Comparison of ENCODE assay signal across 8 mouse cellular contexts in the genomic region with DNA sequence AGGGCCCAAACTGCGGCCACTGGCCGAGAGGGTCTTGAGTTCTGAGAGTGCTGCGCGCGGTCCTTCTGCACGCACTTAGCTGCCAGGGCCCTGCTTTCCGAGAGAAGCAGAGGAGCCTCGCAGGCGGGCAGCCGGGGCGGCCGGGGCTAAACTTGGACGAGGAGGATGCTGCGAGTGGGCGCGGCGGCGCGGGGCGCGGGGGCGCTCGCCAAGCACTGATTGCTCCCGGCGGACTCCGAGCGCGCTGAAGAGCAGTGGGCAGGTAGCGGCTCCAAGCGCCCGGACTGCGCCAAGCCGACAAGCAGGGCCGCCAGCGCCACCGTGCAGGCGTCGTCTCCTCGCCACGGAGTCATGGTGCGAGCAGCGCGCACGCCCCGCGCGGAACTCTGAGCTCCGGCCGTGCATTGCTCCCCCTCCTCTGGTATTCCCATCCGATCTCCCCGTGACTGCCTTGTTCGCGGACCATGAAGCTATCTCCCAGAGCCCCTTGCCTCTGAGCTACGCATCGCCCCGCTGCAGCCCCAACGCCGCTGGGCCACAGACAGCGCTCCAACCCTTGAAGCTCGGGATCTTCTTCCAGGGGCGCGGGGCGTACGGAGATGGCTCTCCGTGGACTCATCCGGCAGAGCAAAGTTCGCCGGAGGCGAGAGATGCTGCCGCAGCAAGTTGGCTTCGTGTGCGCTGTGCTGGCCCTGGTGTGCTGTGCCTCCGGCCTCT. TPM values are rescaled to one million over a fixed set of nuclear protein-coding genes. Genes with fewer than 3 reads are reported as not detected.
DNase-seq lines count a peak whose midpoint lies in the region; ATAC-seq lines count a peak whose summit lies in the region.

No protein-coding gene starts in this region.

- H3K4me1 ChIP-seq in hindbrain, embryonic 13.5 days (replicated peaks), result peaks cover 30% of the 10 kb centered on the region

- H3K27me3 ChIP-seq in hindbrain, embryonic 13.5 days, result peaks cover 70% of the 10 kb centered on the region

- H3K27ac ChIP-seq in hindbrain, embryonic 13.5 days, result no peak overlapping the region

- H3K4me2 ChIP-seq in hindbrain, embryonic 13.5 days, result peak overlapping the region; percentile 98

- DNase-seq in ZHBTc4 (ENCODE audit: low read depth, low spot score), result peak; percentile 72
- peak; percentile 61 to 74 for DNase-seq in cerebellum, postnatal 14 days
- DNase-seq in frontal cortex, postnatal 14 days (ENCODE audit: low spot score in 2 of 2), result peak; percentile 51 to 71
- peak; percentile 72 to 82 for DNase-seq in layer of hippocampus, postnatal 36 days
- peak; percentile 63 for DNase-seq in lung, postnatal 10 days
- DNase-seq in right cerebral cortex, adult 18-20 months, result peak; percentile 87
- DNase-seq in spleen, postnatal 4 days (ENCODE audit: low spot score in 2 of 2), result no peak

- H3K36me3 ChIP-seq in hindbrain, embryonic 13.5 days, result no peaks in the 10 kb centered on the region

- H3K9ac ChIP-seq in hindbrain, embryonic 13.5 days, result peak overlapping the region; percentile 73

- peak; percentile 84 for ATAC-seq in hindbrain, embryonic 13.5 days (ENCODE audit: low FRiP score)

- peak overlapping the region; percentile 54 for H3K4me3 ChIP-seq in hindbrain, embryonic 13.5 days

- no peaks in the 10 kb centered on the region for H3K9me3 ChIP-seq in hindbrain, embryonic 13.5 days

- WGBS in hindbrain, embryonic 13.5 days, result under 1% methylated on average over 73 of the region's 73 CpGs

RNA-seq across cellular contexts. Expression of a gene that starts 0.4 kb away (rescaled TPM):
- polyA plus RNA-seq in hindbrain, embryonic 13.5 days (2015; fragmentation: Nextera tagmentation; extraction: Ambion mirVana), result 1.7 and 1.9 TPM in 2 replicates
- 10 to 100 TPM; 43.0 to 47.4 TPM for total RNA-seq in layer of hippocampus, postnatal 36 days (2021)

Comparison
In these comparisons a context has a peak if more than half of its experiments do, and no peak if none do; other contexts are left out.
1. DNase-seq: peak in ZHBTc4 (single experiment), cerebellum, postnatal 14 days (2 of 2), frontal cortex, postnatal 14 days (2 of 2), layer of hippocampus, postnatal 36 days (2 of 2), lung, postnatal 10 days (single experiment) and right cerebral cortex, adult 18-20 months (single experiment); none in spleen, postnatal 4 days (0 of 2).